Mouse (Mus musculus): Measurements from ENCODE around the gene Itga4.

GRCm38 (mm10) chr2:79307549-79307948, 52.3 kb downstream of the Itga4 start:
- no peak for TF ChIP-seq GATA1 (IDR thresholded peaks at IDR 0.05; ENCODE audit: borderline replicate concordance, low read length)
- TF ChIP-seq FLI1 (IDR thresholded peaks at IDR 0.05; ENCODE audit: low read length) = no peak
